Mouse (Mus musculus) adrenal gland, postnatal 25 days (tissue): ENCODE measurements around the gene Zcchc2. TPM values are rescaled to one million over a fixed set of nuclear protein-coding genes. Genes with fewer than 3 reads are reported as not detected.

Source experiments
- DNase-seq: peaks from one replicate; pipeline ENCODE4 v3.0.0; 2021; ENCODE audit warnings: mixed read lengths
- total RNA-seq: library from RNA; stranded (reverse); gene quantifications from 2 replicates; pipeline ENCODE4 v1.2.3, GENCODE M21; 2021

Gene Zcchc2
- total RNA-seq, 1 experiment from 2014 or later: 23.0 TPM

DNA sequence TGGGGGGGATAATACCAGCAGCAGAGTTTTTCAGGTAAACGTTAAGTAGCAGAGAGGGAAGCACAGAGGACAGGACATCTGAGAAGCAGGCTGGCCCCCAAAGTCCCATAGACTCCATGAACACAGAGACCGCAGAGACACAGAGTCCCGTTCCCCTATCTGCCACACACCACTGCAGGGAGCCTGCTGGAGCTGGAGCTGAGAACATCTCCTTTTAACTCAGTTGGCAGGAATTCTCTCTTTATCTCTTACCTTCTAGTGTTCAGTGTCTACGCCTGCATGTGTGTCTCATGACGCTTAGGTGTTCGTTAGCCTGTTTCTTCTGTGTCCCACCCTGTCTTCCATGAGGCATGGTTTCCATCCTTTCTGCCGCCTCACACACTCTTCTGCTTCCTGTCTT lies 83.0 kb downstream of the Zcchc2 start:
- DNase-seq: no peak

DNA sequence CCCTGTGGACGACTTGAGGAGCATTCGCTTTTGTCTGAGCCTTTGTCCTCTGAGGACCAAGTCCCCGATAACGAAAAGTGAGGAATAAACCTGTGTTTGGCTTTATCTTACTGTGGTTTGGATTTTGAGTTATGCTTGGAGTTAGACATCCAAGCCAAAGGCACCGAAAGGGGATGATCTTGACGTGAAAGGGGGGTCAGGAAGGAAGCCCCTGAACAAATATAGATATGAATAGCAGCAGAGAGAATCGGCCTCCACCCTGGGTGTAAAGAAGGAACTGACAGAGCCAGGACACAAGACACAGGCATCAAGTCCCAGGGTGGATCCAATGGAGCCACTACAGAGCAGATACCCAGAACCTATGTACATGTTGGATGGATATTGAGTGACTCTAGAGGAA lies 83.9 kb downstream of the Zcchc2 start:
- DNase-seq: no peak

DNA sequence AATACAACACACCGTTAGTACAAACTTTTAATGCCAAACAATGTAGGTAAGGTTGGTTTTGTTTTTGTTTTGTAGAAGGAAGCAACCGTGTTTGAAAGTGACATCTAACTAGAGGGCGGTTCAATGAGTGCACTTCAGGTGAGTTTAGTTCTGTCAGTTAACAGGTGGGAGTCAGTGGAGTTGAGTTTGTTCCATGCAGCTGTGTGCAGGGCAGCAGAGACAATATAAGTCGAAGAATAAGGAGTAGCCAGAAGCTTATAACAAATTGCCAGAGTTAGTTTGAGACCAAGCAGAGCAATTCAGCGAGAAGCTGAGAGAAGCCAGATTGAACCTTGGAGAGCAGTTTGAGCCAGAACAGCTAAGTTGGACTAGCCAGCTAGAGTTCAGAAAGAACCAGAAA lies 84.5 kb downstream of the Zcchc2 start:
- no peak for DNase-seq

DNA sequence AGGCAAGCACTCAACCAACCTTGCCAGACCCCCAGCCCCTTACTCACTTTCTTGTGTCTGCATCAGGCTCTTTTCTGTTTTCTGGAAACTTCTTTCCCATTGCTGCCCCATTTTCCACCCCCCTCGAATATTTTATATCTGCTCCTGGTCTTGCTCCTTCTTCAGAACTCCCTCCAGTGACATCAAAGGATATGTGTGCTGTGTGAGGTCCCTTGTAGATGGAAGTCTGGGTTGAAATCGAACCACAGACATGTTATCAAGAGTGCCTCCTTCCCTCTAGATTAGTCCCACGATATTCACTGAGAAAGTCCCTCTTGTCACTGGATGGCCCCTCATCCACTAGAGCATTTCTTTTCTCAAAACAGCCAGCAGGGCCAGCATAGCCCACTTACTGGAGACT lies 86.4 kb downstream of the Zcchc2 start:
- no peak for DNase-seq

DNA sequence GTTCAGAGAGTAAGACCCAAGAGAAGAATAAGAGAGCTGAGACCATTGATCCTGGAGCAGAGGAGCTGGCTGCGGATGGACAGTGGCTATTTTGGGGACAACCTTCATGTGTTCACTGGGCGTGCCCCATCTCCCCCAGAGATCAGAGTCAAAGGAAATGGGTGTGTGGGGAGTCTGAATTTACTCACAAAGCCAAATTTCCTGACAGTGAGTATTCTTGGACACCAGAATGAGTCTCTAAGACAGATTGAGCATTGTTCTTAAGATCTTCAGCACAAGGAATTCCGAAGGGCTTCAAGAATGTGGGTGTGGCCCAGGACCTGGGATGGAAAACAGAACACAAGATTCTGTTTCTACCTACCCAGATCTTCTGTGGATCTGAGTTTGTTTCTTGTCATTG lies 87.0 kb downstream of the Zcchc2 start:
- no peak for DNase-seq

Other genes with a start within 250 kb of the Zcchc2 start
- gene Tnfrsf11a, start 209.7 kb upstream of the Zcchc2 start, total RNA-seq: 1.4 and 3.6 TPM in 2 replicates
- 18.6 and 19.7 TPM in 2 replicates for gene Phlpp1, start 181.3 kb downstream of the Zcchc2 start, total RNA-seq